Mouse (Mus musculus) Patski (cell line): ENCODE measurements around the gene Gpr160. TPM values are rescaled to one million over a fixed set of nuclear protein-coding genes. Genes with fewer than 3 reads are reported as not detected.
A peak's percentile ranks its signal among the peaks of the same experiment; 100 is the strongest.

Source experiments
- ATAC-seq: fragments of 100-300 bp; one replicate; pipeline ENCODE4 v1.8.0; 2021
- CTCF ChIA-PET: fragments of 350-600 bp; sonication (Branson Sonifier 250); formaldehyde crosslinking; loops from one replicate; lab custom pipeline; 2022; ENCODE audit warnings: inconsistent platforms; lab: Charles Lee
- POLR2A ChIA-PET: fragments of 350-600 bp; sonication (Branson Sonifier 250); formaldehyde crosslinking; loops from one replicate; lab custom pipeline; 2022; ENCODE audit warnings: antibody characterized with exemption, inconsistent platforms; lab: Charles Lee
- DNase-seq: peaks from one replicate; pipeline ENCODE4 v3.0.0-alpha.2; 2011; ENCODE audit warnings: low read depth, low spot score
- H3K27me3 ChIP-seq: fragments of 371-371 bp; one replicate; pipeline ENCODE4 v1.5.1; 2021
- CTCF ChIP-seq: fragments of 100-300 bp; IDR thresholded peaks from one replicate; pipeline ENCODE4 v1.5.1; 2021
- in situ Hi-C: fragments of 300-500 bp; cut with MboI; formaldehyde crosslinking; loops from 3 replicates; pipeline ENCODE4 v1.11.1; 2018; ENCODE audit warnings: low pct_unique_long_range_greater_than_20kb, mixed read lengths
- polyA plus RNA-seq: library from polyadenylated mRNA; unstranded; gene quantifications from one replicate; pipeline ENCODE4 v1.2.3, GENCODE M21; 2021

Gpr160 gene
- polyA plus RNA-seq = 0.41 TPM

DNA sequence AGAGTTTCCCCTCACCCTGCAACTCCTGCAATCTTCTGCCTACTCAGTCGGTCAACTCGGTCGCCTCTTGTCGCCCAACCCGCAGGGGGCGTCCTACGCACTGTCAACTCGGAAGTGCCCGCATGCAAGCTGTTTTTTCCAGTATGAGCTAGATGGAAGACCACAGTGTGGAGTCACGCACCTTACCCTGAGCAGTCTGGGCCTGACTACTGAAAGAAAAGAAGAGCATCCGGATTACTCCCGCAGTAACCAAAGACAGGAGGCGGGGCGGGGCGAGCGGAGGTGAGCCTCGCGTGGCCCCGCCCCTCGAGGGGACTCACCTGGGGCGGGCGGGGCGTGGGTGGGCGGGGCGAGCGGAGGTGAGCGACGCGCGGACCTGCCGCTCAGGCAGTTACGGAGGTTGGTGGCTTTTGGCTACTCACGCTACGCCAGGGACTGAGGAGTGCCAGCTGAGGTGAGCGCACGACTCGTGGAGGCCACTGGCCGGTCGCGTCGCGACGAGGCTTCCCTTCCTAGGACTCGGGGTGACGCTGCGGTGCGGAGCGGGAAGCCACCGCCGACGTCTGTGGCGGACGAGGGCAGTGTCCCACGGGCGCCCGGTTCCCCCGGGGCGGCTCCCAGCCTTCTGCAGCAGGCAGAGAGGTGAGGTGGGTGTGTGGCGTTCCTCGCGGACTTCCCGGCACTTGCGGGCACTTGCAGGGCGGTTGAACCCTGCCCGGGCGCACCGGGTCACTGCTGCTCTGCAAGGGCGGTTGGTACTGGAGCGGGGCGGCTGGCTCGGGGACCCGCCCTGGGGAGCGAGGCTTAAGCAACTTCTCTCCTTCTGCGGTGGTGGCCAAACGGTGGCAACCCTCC lies at the start of gene Gpr160:
Gene Gpr160, plus strand, starts transcription at position 347 of the 855 bp plus-strand sequence.
- in situ Hi-C loops = no loop called here
- ChIA-PET CTCF (interaction anchor here (0.6 to 2.2 kb wide), 9 partner anchors 10 to 160 kb away, joined by 3 to 13 read pairs (median 4); no protein-coding TSS in a partner anchor), POLR2A (interaction anchor here (1.1 kb wide), 1 partner anchor 12 kb away, joined by 3 read pairs; no protein-coding TSS in a partner anchor)
- H3K27me3 ChIP-seq = no peaks in the 10 kb centered on the region
- TF ChIP-seq CTCF = peak; percentile 88
- ATAC-seq (peak; percentile 45), DNase-seq (peak; percentile 31)

GRCm38 (mm10) chr3:30812881-30813280 lies 42.9 kb upstream of the Gpr160 start:
- no peak for TF ChIP-seq CTCF
- ChIA-PET POLR2A (no interaction called here), CTCF (interaction anchor here (1.1 to 2.0 kb wide), 2 partner anchors 10 to 12 kb away, joined by 4 to 6 read pairs; no protein-coding TSS in a partner anchor)
- no peak for ATAC-seq
- no peaks in the 10 kb centered on the region for H3K27me3 ChIP-seq
- in situ Hi-C loops = no loop called here
- DNase-seq = no peak

DNA sequence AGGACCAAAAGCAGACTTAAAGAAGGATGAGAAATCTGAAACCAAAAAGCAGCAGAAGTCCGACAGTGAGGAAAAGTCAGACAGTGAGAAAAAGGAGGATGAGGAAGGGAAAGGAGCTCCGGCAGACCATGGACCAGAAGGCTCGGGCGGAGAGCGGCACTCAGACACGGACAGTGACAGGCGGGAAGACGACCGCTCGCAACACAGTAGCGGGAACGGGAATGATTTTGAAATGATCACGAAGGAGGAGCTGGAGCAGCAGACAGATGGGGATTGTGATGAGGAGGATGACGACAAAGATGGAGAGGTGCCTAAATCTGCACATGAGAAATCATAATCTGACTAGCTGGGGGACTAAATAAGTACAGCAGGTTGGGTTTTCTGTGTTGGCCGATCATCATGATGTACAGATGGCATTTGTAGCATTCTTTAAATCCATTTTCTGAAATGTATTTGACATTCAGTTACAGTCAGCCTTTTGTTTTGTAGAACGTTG lies 37.1 kb upstream of the Gpr160 start:
- in situ Hi-C loops = no loop called here
- H3K27me3 ChIP-seq = no peaks in the 10 kb centered on the region
- POLR2A ChIA-PET = no interaction called here
- no peak for DNase-seq
- CTCF ChIA-PET = interaction anchor here (0.7 to 1.7 kb wide), 3 partner anchors 9 to 19 kb away, joined by 3 to 7 read pairs (median 3); no protein-coding TSS in a partner anchor
- no peak for ATAC-seq
- TF ChIP-seq CTCF = no peak

GRCm38 (mm10) chr3:30822163-30822562 lies 33.6 kb upstream of the Gpr160 start:
- no peak for DNase-seq
- no peak for ATAC-seq
- CTCF ChIA-PET = interaction anchor here (0.9 kb wide), 1 partner anchor 11 kb away, joined by 3 read pairs; no protein-coding TSS in a partner anchor
- in situ Hi-C loops = no loop called here
- no peaks in the 10 kb centered on the region for H3K27me3 ChIP-seq
- TF ChIP-seq CTCF = no peak
- POLR2A ChIA-PET = interaction anchor here (0.6 kb wide), 1 partner anchor 226 kb away, joined by 3 read pairs; no protein-coding TSS in a partner anchor

DNA sequence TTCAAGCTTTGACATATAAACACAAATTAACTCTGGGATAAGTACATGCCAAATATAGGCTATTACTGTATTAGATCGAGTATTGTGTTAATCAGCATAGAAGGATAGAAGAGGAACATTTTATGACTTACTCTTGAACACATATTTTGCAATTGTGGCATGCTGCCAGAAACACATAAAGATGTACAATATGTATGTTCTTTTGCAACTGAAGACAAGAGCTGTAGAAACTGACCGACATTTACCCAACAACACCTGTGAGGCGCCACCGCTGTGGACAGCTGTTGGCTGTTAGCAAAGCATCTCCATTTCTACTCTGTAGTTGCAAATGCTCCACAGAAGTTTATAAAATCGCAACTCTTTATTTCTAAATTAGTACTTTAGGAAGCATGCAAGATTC lies 29.7 kb upstream of the Gpr160 start:
- TF ChIP-seq CTCF = no peak
- in situ Hi-C loops = no loop called here
- CTCF ChIA-PET = interaction anchor here (1.3 to 3.4 kb wide), 4 partner anchors 9 to 16 kb away, joined by 3 to 15 read pairs (median 4); no protein-coding TSS in a partner anchor

GRCm38 (mm10) chr3:30831848-30832606 lies 23.7 kb upstream of the Gpr160 start:
- ATAC-seq = no peak
- in situ Hi-C loops = no loop called here
- no peak for TF ChIP-seq CTCF
- peaks cover 5% of the 10 kb centered on the region for H3K27me3 ChIP-seq
- no peak for DNase-seq
- POLR2A ChIA-PET = interaction anchor here (0.6 kb wide), 1 partner anchor 1768 kb away, joined by 5 read pairs; no protein-coding TSS in a partner anchor
- CTCF ChIA-PET = interaction anchor here (1.0 to 3.1 kb wide), 4 partner anchors 9 to 103 kb away, joined by 3 to 12 read pairs (median 6); no protein-coding TSS in a partner anchor

More for the DNA sequence above, 29.7 kb upstream of the Gpr160 start:
- ATAC-seq (no peak), DNase-seq (no peak)
- POLR2A ChIA-PET = no interaction called here
- no peaks in the 10 kb centered on the region for H3K27me3 ChIP-seq

DNA sequence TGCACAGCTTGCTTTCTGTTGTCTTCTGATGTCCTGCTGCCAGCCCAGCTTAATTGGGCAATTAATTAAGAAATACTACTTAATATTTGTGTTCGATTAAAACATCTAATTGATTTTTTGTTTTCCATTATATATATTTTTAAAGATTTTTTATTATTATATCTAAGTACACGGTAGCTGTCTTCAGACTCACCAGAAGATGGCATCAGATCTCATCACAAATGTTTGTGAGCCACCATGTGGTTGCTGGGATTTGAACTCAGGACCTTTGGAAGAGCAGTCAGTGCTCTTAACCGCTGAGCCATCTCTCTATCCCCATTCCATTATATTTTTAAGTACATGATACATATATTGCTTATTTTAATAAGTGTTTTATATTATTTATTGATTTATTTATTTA lies 22.5 kb upstream of the Gpr160 start:
- ChIA-PET POLR2A (no interaction called here), CTCF (interaction anchor here (0.7 to 3.1 kb wide), 7 partner anchors 11 to 142 kb away, joined by 3 to 12 read pairs (median 4); no protein-coding TSS in a partner anchor)
- ATAC-seq (no peak), DNase-seq (no peak)
- TF ChIP-seq CTCF = peak; percentile 45
- H3K27me3 ChIP-seq = peaks cover 11% of the 10 kb centered on the region
- in situ Hi-C loops = no loop called here

DNA sequence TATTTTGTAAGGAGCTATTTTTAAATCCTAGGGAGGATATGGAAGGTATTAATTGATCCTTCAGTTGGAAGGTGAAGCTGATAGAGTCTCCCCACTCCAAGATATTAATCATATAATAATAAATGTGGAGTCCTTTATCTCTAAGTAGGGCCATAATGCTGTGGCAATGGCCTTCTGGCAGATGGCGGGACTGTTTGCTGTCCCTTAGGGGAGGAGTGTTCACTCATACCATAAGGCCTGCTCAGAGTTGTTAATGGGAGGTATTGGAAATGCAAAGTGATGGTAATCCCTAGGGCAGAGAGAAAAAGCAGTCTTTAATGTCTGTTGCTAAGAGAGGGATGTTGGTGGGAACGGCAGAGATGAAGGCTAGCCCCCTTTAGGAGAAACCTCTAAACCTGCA lies 10.0 kb upstream of the Gpr160 start:
- ChIA-PET CTCF (interaction anchor here (1.2 to 2.2 kb wide), 2 partner anchors 9 to 12 kb away, joined by 5 to 9 read pairs; no protein-coding TSS in a partner anchor), POLR2A (no interaction called here)
- in situ Hi-C loops = no loop called here
- H3K27me3 ChIP-seq = peaks cover 32% of the 10 kb centered on the region
- no peak for TF ChIP-seq CTCF
- DNase-seq (no peak), ATAC-seq (no peak)

DNA sequence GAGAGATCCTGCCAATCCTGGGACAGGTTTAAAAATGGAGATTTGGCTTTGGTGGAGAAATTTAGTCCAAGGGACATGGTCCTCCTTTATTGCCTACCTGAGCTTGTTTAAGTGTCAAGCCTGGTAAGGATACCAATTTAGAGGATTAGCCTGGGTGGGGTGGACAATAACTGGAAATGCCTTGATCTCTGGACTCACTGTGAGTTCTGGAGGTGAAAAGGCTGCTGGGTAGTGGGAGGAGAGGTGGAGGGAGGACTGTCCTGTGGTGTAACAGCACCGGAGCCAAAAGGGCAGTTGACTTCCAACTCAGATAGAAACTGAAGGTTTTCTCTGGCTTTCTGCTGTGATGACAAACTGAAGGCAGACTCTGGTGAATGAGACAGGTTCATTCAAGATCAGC lies 8.3 kb upstream of the Gpr160 start:
- H3K27me3 ChIP-seq = peaks cover 22% of the 10 kb centered on the region
- no peak for TF ChIP-seq CTCF
- ChIA-PET POLR2A (interaction anchor here (0.5 kb wide), 1 partner anchor 135 kb away, joined by 6 read pairs; no protein-coding TSS in a partner anchor), CTCF (interaction anchor here (1.0 to 3.4 kb wide), 5 partner anchors 9 to 41 kb away, joined by 3 to 12 read pairs (median 4); no protein-coding TSS in a partner anchor)
- in situ Hi-C loops = no loop called here
- DNase-seq = no peak
- ATAC-seq = no peak

- TF ChIP-seq CTCF = no peak
These were observed 4.3 kb upstream of the Gpr160 start for GRCm38 (mm10) chr3:30851422-30851821.

More at GRCm38 (mm10) chr3:30851422-30851821, 4.3 kb upstream of the Gpr160 start:
- ChIA-PET CTCF (interaction anchor here (2.2 to 3.1 kb wide), 2 partner anchors 12 to 19 kb away, joined by 9 to 12 read pairs; no protein-coding TSS in a partner anchor), POLR2A (interaction anchor here (0.6 to 0.7 kb wide), 2 partner anchors 221 to 1578 kb away, joined by 4 to 5 read pairs; no protein-coding TSS in a partner anchor)
- ATAC-seq (no peak), DNase-seq (no peak)
- in situ Hi-C loops = no loop called here
- H3K27me3 ChIP-seq = peaks cover 4% of the 10 kb centered on the region
